Mouse (Mus musculus) embryonic facial prominence, embryonic 12.5 days (tissue): Measurements from ENCODE around the gene Zfp771. TPM values are rescaled to one million over a fixed set of nuclear protein-coding genes. Genes with fewer than 3 reads are reported as not detected.

Source experiments
- ATAC-seq: fragments of 200-750 bp; cut with Nextera tagmentation; 2 replicates; pipeline ENCODE4 v1.8.0; 2017; ENCODE audit not compliant: insufficient number of reproducible peaks, insufficient read depth, low FRiP score, low TSS enrichment
- H3K27ac ChIP-seq: fragments of 300-500 bp; sonication (generic); 2 replicates; pipeline ENCODE4 v1.5.1; 2016; ENCODE audit warnings: mild to moderate bottlenecking
- H3K27me3 ChIP-seq: fragments of 300-500 bp; sonication (generic); 2 replicates; pipeline ENCODE4 v1.6.1; 2016; ENCODE audit warnings: mild to moderate bottlenecking, moderate library complexity
- H3K36me3 ChIP-seq: fragments of 300-500 bp; sonication (generic); 2 replicates; pipeline ENCODE4 v1.6.1; 2016; ENCODE audit warnings: mild to moderate bottlenecking
- H3K4me1 ChIP-seq: fragments of 300-500 bp; sonication (generic); 2 replicates; pipeline ENCODE4 v1.6.1; 2016
- H3K4me2 ChIP-seq: fragments of 300-500 bp; sonication (generic); replicated peaks from 2 replicates; pipeline ENCODE4 v1.6.1; 2016; ENCODE audit warnings: mild to moderate bottlenecking, moderate library complexity
- H3K4me3 ChIP-seq: fragments of 300-500 bp; sonication (generic); 2 replicates; pipeline ENCODE4 v1.5.1; 2016; ENCODE audit warnings: mild to moderate bottlenecking
- H3K9ac ChIP-seq: fragments of 300-500 bp; sonication (generic); 2 replicates; pipeline ENCODE4 v1.6.1; 2016; ENCODE audit warnings: mild to moderate bottlenecking, moderate library complexity
- H3K9me3 ChIP-seq: fragments of 300-500 bp; sonication (generic); 2 replicates; pipeline ENCODE4 v1.6.1; 2016; ENCODE audit warnings: mild to moderate bottlenecking, moderate library complexity
- WGBS: fragments of 180-500 bp; shearing (Covaris S2); methylation state at CpG from one replicate; pipeline ENCODE4 v1.1.7; 2016; 5-methylcytosine and 5-hydroxymethylcytosine counted together
- polyA plus RNA-seq: library from polyadenylated mRNA; unstranded; fragments of >200 nt; fragmentation: Nextera tagmentation; extraction: Ambion mirVana; gene quantifications from 2 replicates; pipeline ENCODE4 v1.2.1, GENCODE M21; 2016

Zfp771 gene
- polyA plus RNA-seq, 1 experiment from 2014 or later, result 82.9 TPM

GRCm38 (mm10) chr7:127296786-127297555 lies 52.9 kb downstream of the Zfp771 start:
- no peak for ATAC-seq
- no peaks in the 10 kb centered on the region for H3K36me3 ChIP-seq
- no peak overlapping the region for H3K4me2 ChIP-seq
- H3K9ac ChIP-seq, result no peak overlapping the region
- 79% methylated on average over 5 of the region's 5 CpGs for WGBS
- no peaks in the 10 kb centered on the region for H3K9me3 ChIP-seq
- H3K4me1 ChIP-seq, result no peaks in the 10 kb centered on the region
- H3K27me3 ChIP-seq, result no peaks in the 10 kb centered on the region
- H3K4me3 ChIP-seq, result no peak overlapping the region
- H3K27ac ChIP-seq, result no peak overlapping the region

GRCm38 (mm10) chr7:127297586-127298193 lies 53.6 kb downstream of the Zfp771 start:
- H3K4me2 ChIP-seq, result no peak overlapping the region
- H3K9me3 ChIP-seq, result no peaks in the 10 kb centered on the region
- H3K27me3 ChIP-seq, result no peaks in the 10 kb centered on the region
- H3K4me3 ChIP-seq, result no peak overlapping the region
- H3K9ac ChIP-seq, result no peak overlapping the region
- no peaks in the 10 kb centered on the region for H3K36me3 ChIP-seq
- H3K27ac ChIP-seq, result no peak overlapping the region
- WGBS, result 94% methylated on average over 5 of the region's 5 CpGs
- no peak for ATAC-seq
- H3K4me1 ChIP-seq, result no peaks in the 10 kb centered on the region

Other genes with a start within 250 kb of the Zfp771 start
- 5.6 and 7.1 TPM in 2 replicates for gene Mvp, start 229.7 kb upstream of the Zfp771 start, polyA plus RNA-seq
- 0.37 TPM in 1 of 2 replicates, not detected in the other for gene Pagr1b, start 227.8 kb upstream of the Zfp771 start, polyA plus RNA-seq
- gene Pagr1a, start 226.9 kb upstream of the Zfp771 start, polyA plus RNA-seq, result 51.4 and 76.7 TPM in 2 replicates
- 59.3 and 77.8 TPM in 2 replicates for gene Gm42742, start 223.2 kb upstream of the Zfp771 start, polyA plus RNA-seq
- gene Prrt2, start 223.1 kb upstream of the Zfp771 start, polyA plus RNA-seq, result 8.9 and 9.6 TPM in 2 replicates
- gene Maz, start 217.2 kb upstream of the Zfp771 start, polyA plus RNA-seq, result 118 and 122 TPM in 2 replicates
- gene Kif22, start 201.8 kb upstream of the Zfp771 start, polyA plus RNA-seq, result 136 and 141 TPM in 2 replicates
- not detected in 2 replicates for gene Zg16, start 156.9 kb upstream of the Zfp771 start, polyA plus RNA-seq
- gene AI467606, start 152.9 kb upstream of the Zfp771 start, polyA plus RNA-seq, result 1.3 and 1.5 TPM in 2 replicates
- gene Qprt, start 122.0 kb upstream of the Zfp771 start, polyA plus RNA-seq, result 2.1 and 2.4 TPM in 2 replicates
- gene Spn, start 106.5 kb upstream of the Zfp771 start, polyA plus RNA-seq, result 0.13 TPM in 1 of 2 replicates, not detected in the other
- 73.7 and 82.5 TPM in 2 replicates for gene Cd2bp2, start 48.2 kb upstream of the Zfp771 start, polyA plus RNA-seq
- gene Tbc1d10b, start 35.8 kb upstream of the Zfp771 start, polyA plus RNA-seq, result 41.1 and 43.4 TPM in 2 replicates
- 65.2 and 79.2 TPM in 2 replicates for gene Mylpf, start 35.4 kb upstream of the Zfp771 start, polyA plus RNA-seq
- 63.2 and 63.3 TPM in 2 replicates for gene Zfp553, start 11.2 kb upstream of the Zfp771 start, polyA plus RNA-seq
- gene Sept1, start 11.1 kb upstream of the Zfp771 start, polyA plus RNA-seq, result 34.0 and 39.7 TPM in 2 replicates
- gene Dctpp1, start 16.4 kb downstream of the Zfp771 start, polyA plus RNA-seq, result 196 and 203 TPM in 2 replicates
- 80.1 and 80.4 TPM in 2 replicates for gene Sephs2, start 29.8 kb downstream of the Zfp771 start, polyA plus RNA-seq
- 0.88 and 0.91 TPM in 2 replicates for gene Itgal, start 52.0 kb downstream of the Zfp771 start, polyA plus RNA-seq
- gene Zfp768, start 101.3 kb downstream of the Zfp771 start, polyA plus RNA-seq, result 22.3 and 22.5 TPM in 2 replicates
- gene Zfp747, start 131.8 kb downstream of the Zfp771 start, polyA plus RNA-seq, result 9.3 and 10.5 TPM in 2 replicates
- gene 9130019O22Rik, start 142.9 kb downstream of the Zfp771 start, polyA plus RNA-seq, result 6.0 and 6.9 TPM in 2 replicates
- 6.9 and 7.8 TPM in 2 replicates for gene E430018J23Rik, start 149.4 kb downstream of the Zfp771 start, polyA plus RNA-seq
- 7.9 and 8.5 TPM in 2 replicates for gene Zfp764, start 162.5 kb downstream of the Zfp771 start, polyA plus RNA-seq
- 25.0 and 28.4 TPM in 2 replicates for gene Zfp688, start 177.8 kb downstream of the Zfp771 start, polyA plus RNA-seq
- 16.5 and 16.7 TPM in 2 replicates for gene Zfp689, start 204.9 kb downstream of the Zfp771 start, polyA plus RNA-seq
- gene Prr14, start 215.3 kb downstream of the Zfp771 start, polyA plus RNA-seq, result 47.5 and 48.7 TPM in 2 replicates
- 14.6 and 14.8 TPM in 2 replicates for gene Fbrs, start 234.9 kb downstream of the Zfp771 start, polyA plus RNA-seq